ENCODE assay signal across 12 mouse cellular contexts in the genomic region with DNA sequence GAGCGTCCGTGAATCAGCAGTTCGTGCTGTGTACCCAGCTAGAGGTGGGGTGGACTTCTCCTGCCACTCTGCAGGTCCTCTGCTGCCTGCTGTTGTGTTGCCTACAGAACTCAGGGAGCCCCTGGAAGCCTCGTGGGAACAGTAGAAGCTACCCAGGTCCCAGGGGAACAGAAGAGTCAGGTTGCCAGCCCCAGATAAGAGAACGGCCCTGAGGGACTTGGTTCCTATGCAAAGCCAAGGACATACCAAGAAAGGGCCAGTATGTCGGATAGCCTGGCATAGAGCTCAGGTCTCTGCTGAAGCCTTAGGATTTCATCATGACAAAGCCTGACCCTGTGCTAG. TPM values are rescaled to one million over a fixed set of nuclear protein-coding genes. Genes with fewer than 3 reads are reported as not detected.
DNase-seq lines count a peak whose midpoint lies in the region; ATAC-seq lines count a peak whose summit lies in the region.
"Had no signal": no experiment of that assay in that cellular context is flagged by ENCODE, and none has a peak within 500 bp of the region (broad histone marks: within the 10 kb centered on the region; RNA-seq: fewer than 3 reads in every experiment).

No protein-coding gene starts in this region.

- no peak overlapping the region for H3K9ac ChIP-seq in forebrain, embryonic 11.5 days (ENCODE audit: low read length)
- no peak overlapping the region for H3K9ac ChIP-seq in limb, embryonic 13.5 days
- no peak overlapping the region for H3K9ac ChIP-seq in forebrain, embryonic 13.5 days
- H3K9ac ChIP-seq in midbrain, embryonic 16.5 days (ENCODE audit: low read depth, low read length) = 0 out of 2 replicates have a peak overlapping the region, but pooled peaks have one; percentile 11
- H3K9ac ChIP-seq: liver, embryonic 15.5 days had no signal

- no peak for ATAC-seq in forebrain, embryonic 11.5 days (replicated peaks; ENCODE audit: low FRiP score)
- no peak for ATAC-seq in limb, embryonic 13.5 days (ENCODE audit: low FRiP score, low read depth)
- ATAC-seq in forebrain, embryonic 13.5 days = no peak
- no peak for ATAC-seq in midbrain, embryonic 16.5 days

- H3K4me2 ChIP-seq in forebrain, embryonic 11.5 days (ENCODE audit: low read depth, low read length, severe bottlenecking) = no peak overlapping the region
- H3K4me2 ChIP-seq in limb, embryonic 13.5 days (replicated peaks) = peak overlapping the region; percentile 17; the same call in 1 of the 2 replicates
- no peak overlapping the region for H3K4me2 ChIP-seq in forebrain, embryonic 13.5 days
- H3K4me2 ChIP-seq in midbrain, embryonic 16.5 days (ENCODE audit: low read length) = peak overlapping the region; percentile 3
- H3K4me2 ChIP-seq: liver, embryonic 15.5 days had no signal

- 56% methylated on average over 6 of the region's 6 CpGs for WGBS in forebrain, embryonic 10.5 days
- 64% methylated on average over 6 of the region's 6 CpGs for WGBS in forebrain, embryonic 11.5 days
- WGBS in limb, embryonic 13.5 days = 56% methylated on average over 6 of the region's 6 CpGs
- WGBS in limb, embryonic 10.5 days = 71% methylated on average over 6 of the region's 6 CpGs
- WGBS in forebrain, embryonic 13.5 days = 52% methylated on average over 6 of the region's 6 CpGs
- 47% methylated on average over 6 of the region's 6 CpGs for WGBS in midbrain, embryonic 16.5 days

- DNase-seq in forebrain, embryonic 10.5 days (ENCODE audit: extremely low spot score, low spot score) = no peak
- no peak for DNase-seq in forebrain, embryonic 11.5 days (ENCODE audit: low spot score)
- no peak for DNase-seq in limb, embryonic 10.5 days (ENCODE audit: low spot score)
- no peak for DNase-seq in urinary bladder, postnatal 25 days (ENCODE audit: low spot score)
- no peak for DNase-seq in heart, adult 9 months (ENCODE audit: low spot score in 2 of 2)
- DNase-seq: heart, adult 2 months; lung, postnatal 4 days; right cerebral cortex, postnatal 14 days had no signal

- H3K4me1 ChIP-seq in forebrain, embryonic 10.5 days = peaks cover 20% of the 10 kb centered on the region
- H3K4me1 ChIP-seq in forebrain, embryonic 11.5 days (replicated peaks; ENCODE audit: control insufficient read depth, insufficient read depth, low read length) = no peaks in the 10 kb centered on the region
- H3K4me1 ChIP-seq in limb, embryonic 13.5 days = peaks cover 32% of the 10 kb centered on the region
- H3K4me1 ChIP-seq in limb, embryonic 10.5 days = peaks cover 26% of the 10 kb centered on the region
- H3K4me1 ChIP-seq in forebrain, embryonic 13.5 days = peaks cover 11% of the 10 kb centered on the region
- H3K4me1 ChIP-seq in midbrain, embryonic 16.5 days (ENCODE audit: control insufficient read depth, insufficient read depth, low read length) = peaks cover 12% of the 10 kb centered on the region

- no peaks in the 10 kb centered on the region for H3K9me3 ChIP-seq in forebrain, embryonic 10.5 days
- no peaks in the 10 kb centered on the region for H3K9me3 ChIP-seq in forebrain, embryonic 11.5 days (ENCODE audit: control insufficient read depth, low read length)
- no peaks in the 10 kb centered on the region for H3K9me3 ChIP-seq in limb, embryonic 13.5 days
- H3K9me3 ChIP-seq in limb, embryonic 10.5 days (replicated peaks) = no peaks in the 10 kb centered on the region
- no peaks in the 10 kb centered on the region for H3K9me3 ChIP-seq in forebrain, embryonic 13.5 days (replicated peaks)
- no peaks in the 10 kb centered on the region for H3K9me3 ChIP-seq in midbrain, embryonic 16.5 days (replicated peaks; ENCODE audit: control insufficient read depth, low read length, poor library complexity, severe bottlenecking)
- H3K9me3 ChIP-seq: liver, embryonic 15.5 days had no signal

- no peaks in the 10 kb centered on the region for H3K27me3 ChIP-seq in forebrain, embryonic 10.5 days (ENCODE audit: poor library complexity, severe bottlenecking)
- no peaks in the 10 kb centered on the region for H3K27me3 ChIP-seq in forebrain, embryonic 11.5 days (ENCODE audit: control insufficient read depth, insufficient read depth, low read length)
- H3K27me3 ChIP-seq in limb, embryonic 13.5 days = no peaks in the 10 kb centered on the region
- 0 out of 2 replicates have a peak, but pooled peaks cover 7% of the 10 kb centered on the region for H3K27me3 ChIP-seq in limb, embryonic 10.5 days (ENCODE audit: low read depth, poor library complexity, severe bottlenecking)
- no peaks in the 10 kb centered on the region for H3K27me3 ChIP-seq in forebrain, embryonic 13.5 days
- H3K27me3 ChIP-seq in midbrain, embryonic 16.5 days (ENCODE audit: control insufficient read depth, insufficient read depth, low read depth, low read length) = no peaks in the 10 kb centered on the region
- H3K27me3 ChIP-seq: liver, embryonic 15.5 days had no signal

- H3K27ac ChIP-seq in forebrain, embryonic 10.5 days = peak overlapping the region; percentile 9; the same call in 1 of the 2 replicates
- H3K27ac ChIP-seq in forebrain, embryonic 11.5 days (ENCODE audit: low read depth, low read length) = no peak overlapping the region
- no peak overlapping the region for H3K27ac ChIP-seq in limb, embryonic 13.5 days
- H3K27ac ChIP-seq in limb, embryonic 10.5 days = no peak overlapping the region
- H3K27ac ChIP-seq in forebrain, embryonic 13.5 days = peak overlapping the region; percentile 31; the same call in 1 of the 2 replicates
- H3K27ac ChIP-seq in midbrain, embryonic 16.5 days (ENCODE audit: low read length) = no peak overlapping the region
- H3K27ac ChIP-seq: heart, adult 2 months; liver, embryonic 15.5 days had no signal

- H3K36me3 ChIP-seq in forebrain, embryonic 10.5 days (replicated peaks) = no peaks in the 10 kb centered on the region
- H3K36me3 ChIP-seq in forebrain, embryonic 11.5 days (ENCODE audit: control insufficient read depth, insufficient read depth, low read length) = no peaks in the 10 kb centered on the region
- H3K36me3 ChIP-seq in limb, embryonic 13.5 days = no peaks in the 10 kb centered on the region
- H3K36me3 ChIP-seq in limb, embryonic 10.5 days = no peaks in the 10 kb centered on the region
- H3K36me3 ChIP-seq in forebrain, embryonic 13.5 days (ENCODE audit: poor library complexity, severe bottlenecking) = no peaks in the 10 kb centered on the region
- H3K36me3 ChIP-seq in midbrain, embryonic 16.5 days (ENCODE audit: control insufficient read depth, insufficient read depth, low read length) = no peaks in the 10 kb centered on the region
- H3K36me3 ChIP-seq: liver, embryonic 15.5 days had no signal

- no peak overlapping the region for H3K4me3 ChIP-seq in forebrain, embryonic 10.5 days
- H3K4me3 ChIP-seq in forebrain, embryonic 11.5 days (ENCODE audit: low read depth, low read length) = no peak overlapping the region
- H3K4me3 ChIP-seq in limb, embryonic 13.5 days = no peak overlapping the region
- H3K4me3 ChIP-seq in limb, embryonic 10.5 days = no peak overlapping the region
- no peak overlapping the region for H3K4me3 ChIP-seq in forebrain, embryonic 13.5 days
- H3K4me3 ChIP-seq in midbrain, embryonic 16.5 days (ENCODE audit: low read depth, low read length) = no peak overlapping the region
- H3K4me3 ChIP-seq: heart, adult 2 months; liver, embryonic 15.5 days had no signal

RNA-seq across cellular contexts. Expression of a gene that starts 24.0 kb away (rescaled TPM):
- polyA plus RNA-seq in forebrain, embryonic 10.5 days (2016; fragmentation: Nextera tagmentation; extraction: Ambion mirVana) = 138 and 144 TPM in 2 replicates
- 130 and 142 TPM in 2 replicates for polyA plus RNA-seq in forebrain, embryonic 11.5 days (2014; fragmentation: Nextera tagmentation; extraction: Ambion mirVana)
- 101 and 109 TPM in 2 replicates for polyA plus RNA-seq in limb, embryonic 13.5 days (2015; fragmentation: Nextera tagmentation; extraction: Ambion mirVana)
- 132 and 141 TPM in 2 replicates for polyA plus RNA-seq in limb, embryonic 10.5 days (2016; fragmentation: Nextera tagmentation; extraction: Ambion mirVana)
- 114 and 121 TPM in 2 replicates for polyA plus RNA-seq in forebrain, embryonic 13.5 days (2015; fragmentation: Nextera tagmentation; extraction: Ambion mirVana)
- 125 and 134 TPM in 2 replicates for polyA plus RNA-seq in midbrain, embryonic 16.5 days (2015; fragmentation: Nextera tagmentation; extraction: Ambion mirVana)

RNA-seq across cellular contexts. Expression of a gene that starts 57.1 kb away (rescaled TPM):
- polyA plus RNA-seq in forebrain, embryonic 10.5 days (2016; fragmentation: Nextera tagmentation; extraction: Ambion mirVana) = 199 TPM in 2 replicates
- 163 and 177 TPM in 2 replicates for polyA plus RNA-seq in forebrain, embryonic 11.5 days (2014; fragmentation: Nextera tagmentation; extraction: Ambion mirVana)
- 252 and 263 TPM in 2 replicates for polyA plus RNA-seq in limb, embryonic 13.5 days (2015; fragmentation: Nextera tagmentation; extraction: Ambion mirVana)
- polyA plus RNA-seq in limb, embryonic 10.5 days (2016; fragmentation: Nextera tagmentation; extraction: Ambion mirVana) = 213 and 227 TPM in 2 replicates
- polyA plus RNA-seq in forebrain, embryonic 13.5 days (2015; fragmentation: Nextera tagmentation; extraction: Ambion mirVana) = 276 and 301 TPM in 2 replicates
- 237 and 256 TPM in 2 replicates for polyA plus RNA-seq in midbrain, embryonic 16.5 days (2015; fragmentation: Nextera tagmentation; extraction: Ambion mirVana)

Comparison
In these comparisons a context has a peak if more than half of its experiments do, and no peak if none do; other contexts are left out.
1. H3K27ac ChIP-seq: peak in forebrain, embryonic 10.5 days (single experiment) and forebrain, embryonic 13.5 days (single experiment); none in forebrain, embryonic 11.5 days (single experiment), limb, embryonic 13.5 days (single experiment), limb, embryonic 10.5 days (single experiment) and midbrain, embryonic 16.5 days (single experiment).
2. H3K4me2 ChIP-seq: peak in limb, embryonic 13.5 days (single experiment) and midbrain, embryonic 16.5 days (single experiment); none in forebrain, embryonic 11.5 days (single experiment) and forebrain, embryonic 13.5 days (single experiment).